Mouse (Mus musculus) bone marrow macrophage, adult 2 months (primary cell): Measurements from ENCODE around the gene Tdg.

Experiments
- CTCF ChIP-seq: IDR thresholded peaks from 2 replicates; pipeline ENCODE4 v1.5.1; 2012; ENCODE audit warnings: low read depth, mild to moderate bottlenecking, low read length, moderate library complexity
- POLR2A ChIP-seq: IDR thresholded peaks from 2 replicates; pipeline ENCODE4 v1.6.1; 2012; ENCODE audit warnings: mild to moderate bottlenecking, low read depth, low read length, borderline replicate concordance

DNA sequence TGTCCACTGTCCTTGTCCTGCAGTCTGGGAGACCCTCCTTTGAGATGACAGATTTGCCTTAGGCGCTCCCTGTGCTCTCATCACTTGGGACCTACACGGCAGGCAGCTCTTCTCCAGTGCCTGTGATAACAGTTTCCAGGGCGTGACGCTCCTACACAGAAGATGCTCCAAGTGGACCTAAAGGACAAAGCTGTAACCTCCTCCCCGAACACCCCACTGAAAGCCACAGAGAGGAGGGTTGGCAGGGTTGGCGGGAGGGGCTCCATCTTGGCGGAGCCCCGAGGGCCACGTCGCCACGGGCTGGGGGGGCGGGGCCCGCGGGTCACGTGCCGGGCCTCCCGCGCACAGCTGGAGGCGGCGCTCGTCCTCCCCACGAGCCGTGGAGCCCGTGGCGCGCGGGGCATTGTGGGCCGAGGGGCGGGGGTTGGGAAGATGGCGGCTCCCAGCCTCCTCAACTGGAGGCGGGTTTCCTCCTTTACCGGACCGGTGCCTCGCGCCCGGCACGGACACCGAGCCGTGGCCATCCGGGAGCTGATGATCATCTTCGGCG lies 69.2 kb downstream of the Tdg start:
- TF ChIP-seq CTCF = no peak
- TF ChIP-seq POLR2A = no peak
